Mouse (Mus musculus): Measurements from ENCODE around the gene 1700067K01Rik.
"Not testable (repeated sequence)": the region's sequence is repeated elsewhere in the genome, so short reads cannot be mapped to it uniquely, and the experiment has no call there.

Gene 1700067K01Rik

DNA sequence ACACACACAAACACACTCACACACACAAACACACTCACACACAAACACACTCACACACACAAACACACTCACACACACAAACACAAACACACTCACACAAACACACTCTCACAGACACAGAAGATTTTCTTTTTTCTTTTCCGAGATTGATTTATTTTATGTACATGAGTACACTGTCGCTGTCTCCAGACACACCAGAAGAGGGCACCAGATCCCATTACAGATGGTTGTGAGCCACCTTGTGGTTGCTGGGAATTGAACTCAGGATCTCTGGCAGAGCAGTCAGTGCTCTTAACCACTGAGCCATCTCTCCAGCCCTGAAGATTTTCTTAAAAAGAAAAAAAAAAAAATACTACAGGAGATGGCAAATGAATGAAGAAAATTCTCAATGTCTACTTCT is 18.1 kb upstream of the 1700067K01Rik start:
- not testable (repeated sequence) for DNase-seq (ENCODE audit: low spot score in 2 of 2)

DNA sequence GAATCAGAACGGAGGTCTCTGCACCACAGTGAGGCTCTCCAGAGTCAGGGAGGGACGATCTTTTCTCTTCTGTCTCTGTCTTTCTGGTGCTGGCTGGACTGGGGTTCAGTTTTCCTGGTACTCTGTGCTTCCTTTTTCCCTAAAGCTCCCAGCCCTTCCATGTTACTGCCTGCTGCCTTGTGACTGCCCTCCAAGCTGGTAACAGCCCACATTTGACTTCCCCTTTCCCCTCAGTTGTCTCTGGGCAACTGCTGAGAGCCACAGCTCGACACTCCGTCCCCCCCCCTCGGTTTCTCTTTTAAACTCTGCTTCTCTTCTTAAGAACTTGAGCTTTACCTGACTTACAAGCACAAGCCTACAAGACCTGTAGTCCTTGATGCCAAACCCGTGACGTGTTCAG is 12.1 kb upstream of the 1700067K01Rik start:
- DNase-seq (ENCODE audit: low spot score in 2 of 2), result no peak

DNA sequence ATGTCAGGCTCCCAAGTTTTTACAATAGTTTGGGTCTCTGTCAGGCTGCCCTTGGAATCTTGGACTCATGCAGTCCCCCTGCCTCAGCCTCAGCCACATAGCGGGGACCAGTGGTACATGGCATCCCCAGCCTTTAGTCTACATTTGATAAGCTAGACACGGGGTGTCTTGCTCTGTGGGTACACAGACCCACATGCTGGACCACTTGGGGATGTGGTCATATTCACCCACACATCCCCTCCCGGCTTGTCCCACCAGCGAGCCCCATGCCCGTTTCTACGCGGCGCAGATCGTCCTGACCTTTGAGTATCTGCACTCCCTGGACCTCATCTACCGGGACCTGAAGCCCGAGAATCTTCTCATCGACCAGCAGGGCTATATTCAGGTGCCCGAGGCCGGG is 11.1 kb upstream of the 1700067K01Rik start:
- no peak for DNase-seq (ENCODE audit: low spot score in 2 of 2)

DNA sequence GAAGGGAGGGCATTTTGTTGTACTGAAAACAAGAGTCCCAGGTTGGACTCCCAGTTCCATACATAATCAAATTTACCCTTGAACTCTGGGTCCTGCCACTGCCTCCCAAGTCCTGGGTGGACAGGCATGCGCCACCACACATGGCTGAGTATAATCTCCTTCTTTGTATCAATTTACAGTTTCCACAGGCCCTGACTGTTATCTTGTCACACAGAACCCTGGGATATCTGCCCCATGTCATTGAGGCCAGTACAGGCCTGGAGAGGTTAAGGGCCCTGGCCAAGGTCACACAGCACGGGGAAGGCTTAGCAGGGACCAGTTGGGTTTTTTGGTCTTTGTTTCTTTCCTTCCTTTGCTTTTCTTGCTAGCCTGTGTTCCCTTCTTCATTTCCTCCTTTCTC is 8.8 kb upstream of the 1700067K01Rik start:
- DNase-seq (ENCODE audit: low spot score in 2 of 2), result no peak

DNA sequence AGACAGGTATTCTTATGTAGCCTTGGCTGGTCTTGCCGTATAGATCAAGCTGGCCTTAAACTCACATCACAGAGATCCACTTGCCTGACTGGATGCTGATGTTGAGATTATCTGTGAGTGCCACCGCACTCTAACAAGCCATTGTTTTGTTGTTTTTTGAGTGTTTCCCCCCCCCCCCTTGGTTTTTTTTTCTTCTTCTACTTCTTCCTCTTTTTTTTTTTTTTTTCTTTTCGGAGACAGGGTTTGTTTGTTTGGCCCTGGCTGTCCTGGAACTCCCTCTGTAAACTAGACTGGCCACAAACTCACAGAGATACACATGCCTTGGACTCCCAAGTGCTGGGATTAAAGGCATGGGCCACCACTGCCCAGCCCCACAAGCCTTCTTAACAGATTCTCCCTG is 7.3 kb upstream of the 1700067K01Rik start:
- no peak for DNase-seq (ENCODE audit: low spot score in 2 of 2)

DNA sequence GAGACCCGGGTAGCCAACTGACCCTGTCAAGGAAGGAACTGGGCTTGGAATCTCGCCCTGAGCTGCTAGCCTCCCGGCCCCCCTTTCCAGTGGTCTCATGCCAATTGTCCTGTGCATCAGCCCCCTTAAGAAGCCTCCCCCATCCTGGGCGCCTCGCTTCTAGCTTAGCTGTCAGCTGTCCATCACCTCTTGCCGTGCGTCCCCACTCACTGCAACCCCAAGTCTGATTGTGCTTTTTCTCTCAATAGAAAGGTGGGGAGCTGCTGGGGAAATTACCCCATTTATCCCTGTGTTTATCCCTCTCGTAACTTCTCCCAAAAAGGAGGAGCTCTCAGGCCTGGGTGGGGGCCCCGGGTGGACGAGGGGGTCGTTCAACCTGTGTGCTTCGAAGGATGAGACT is 5.3 kb upstream of the 1700067K01Rik start:
- no peak for DNase-seq (ENCODE audit: low spot score in 2 of 2)

DNA sequence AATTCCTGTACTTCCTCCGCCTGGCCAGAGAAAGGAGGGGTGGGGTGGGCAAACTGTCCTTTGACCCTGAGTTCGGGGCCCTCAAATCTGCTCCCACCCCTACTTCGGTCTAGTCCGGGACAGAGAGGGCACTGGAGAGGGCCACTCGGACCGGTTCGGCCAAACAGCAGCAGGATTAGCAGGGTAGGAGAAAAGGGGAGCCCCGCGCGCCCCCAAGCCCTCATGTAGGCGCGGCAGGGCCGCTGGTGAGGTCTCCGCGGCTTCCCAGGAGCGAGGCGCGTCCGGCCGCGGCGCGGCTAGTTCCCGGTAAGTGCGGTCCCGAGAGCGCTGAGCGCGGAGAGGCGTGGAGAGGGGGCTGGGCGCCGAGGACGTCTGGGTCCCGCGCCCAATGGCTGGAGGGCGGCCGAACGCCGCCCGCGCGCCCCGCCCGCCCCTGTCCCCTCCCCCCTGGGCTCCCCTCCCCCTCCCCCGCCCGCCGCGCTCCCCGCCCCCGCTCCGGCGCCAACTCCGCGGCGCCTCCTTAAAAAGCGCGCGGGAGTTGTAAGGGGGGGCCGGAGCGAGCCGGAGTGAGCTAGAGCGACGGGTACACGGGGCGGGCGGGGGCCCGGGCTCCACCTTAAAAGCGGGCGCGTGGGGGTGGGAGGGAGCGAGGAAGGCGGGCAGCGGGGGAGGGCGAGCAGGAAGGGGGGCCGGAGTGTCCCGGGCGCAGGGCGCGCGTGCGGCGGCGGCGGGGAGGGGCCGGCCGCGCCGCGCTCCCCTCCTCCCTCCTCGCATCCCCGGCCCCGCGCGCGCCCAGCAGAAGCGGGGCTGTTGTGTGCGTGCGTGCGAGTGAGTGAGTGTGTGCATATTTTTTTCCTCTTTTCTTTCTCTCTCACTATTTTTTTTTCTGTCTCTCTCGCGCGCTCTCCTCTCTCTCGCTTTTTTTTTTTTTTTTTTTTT is 4.5 kb upstream of the 1700067K01Rik start:
- DNase-seq (ENCODE audit: low spot score in 2 of 2), result peak; percentile 70

DNA sequence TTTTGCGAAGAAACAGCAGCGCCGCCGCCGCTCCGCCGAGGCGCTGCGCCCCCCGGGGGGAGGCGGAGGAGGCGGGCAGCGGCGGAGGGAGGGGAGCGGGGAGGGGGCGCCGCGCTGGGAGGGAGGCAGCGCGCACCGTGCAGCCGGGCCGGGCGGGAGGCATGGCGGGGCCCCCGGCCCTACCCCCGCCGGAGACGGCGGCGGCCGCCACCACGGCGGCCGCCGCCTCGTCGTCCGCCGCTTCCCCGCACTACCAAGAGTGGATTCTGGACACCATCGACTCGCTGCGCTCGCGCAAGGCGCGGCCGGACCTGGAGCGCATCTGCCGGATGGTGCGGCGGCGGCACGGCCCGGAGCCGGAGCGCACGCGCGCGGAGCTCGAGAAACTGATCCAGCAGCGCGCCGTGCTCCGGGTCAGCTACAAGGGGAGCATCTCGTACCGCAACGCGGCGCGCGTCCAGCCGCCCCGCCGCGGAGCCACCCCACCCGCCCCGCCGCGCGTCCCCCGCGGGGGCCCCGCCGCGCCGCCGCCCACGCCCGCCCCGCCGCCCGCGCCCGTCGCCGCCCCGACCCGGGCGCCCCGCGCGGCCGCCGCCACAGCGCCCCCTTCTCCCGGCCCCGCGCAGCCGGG is 3.7 kb upstream of the 1700067K01Rik start, which contains the start of gene Samd1:
Gene Samd1 (plus strand): TSS at position 162 of the 631 bp plus-strand sequence.
- peak; percentile 46 to 63 for DNase-seq (ENCODE audit: low spot score in 2 of 2)

DNA sequence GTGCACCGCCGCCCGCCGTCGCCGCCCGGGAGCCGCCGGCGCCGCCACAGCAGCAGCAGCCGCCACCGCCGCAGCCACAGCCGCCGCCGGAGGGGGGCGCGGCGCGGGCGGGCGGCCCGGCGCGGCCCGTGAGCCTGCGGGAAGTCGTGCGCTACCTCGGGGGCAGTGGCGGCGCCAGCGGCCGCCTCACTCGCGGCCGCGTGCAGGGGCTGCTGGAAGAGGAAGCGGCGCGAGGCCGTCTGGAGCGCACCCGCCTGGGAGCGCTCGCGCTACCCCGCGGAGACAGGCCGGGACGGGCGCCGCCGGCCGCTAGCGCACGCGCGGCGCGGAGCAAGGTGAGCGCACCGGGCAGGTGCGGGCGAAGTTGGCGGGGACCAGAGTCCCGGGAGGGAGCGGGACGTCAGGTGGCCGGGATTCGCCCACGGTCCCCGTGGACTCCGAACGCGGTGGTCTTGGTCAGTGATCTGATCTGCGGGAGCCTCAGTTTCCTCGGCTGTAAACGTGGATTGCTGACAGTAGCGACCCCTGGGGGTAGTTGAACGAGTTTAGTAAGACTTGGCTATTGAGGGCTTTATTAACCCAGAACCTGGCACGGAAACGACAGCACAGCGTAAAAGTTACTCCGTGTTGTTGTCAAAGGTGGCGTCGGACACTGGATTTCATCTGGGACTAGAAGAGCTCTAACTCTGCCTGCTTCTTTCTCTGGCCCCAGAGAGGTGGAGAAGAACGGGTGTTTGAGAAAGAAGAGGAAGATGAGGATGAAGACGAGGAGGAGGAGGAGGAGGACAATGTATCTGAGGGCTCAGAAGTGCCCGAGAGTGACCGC is 2.9 kb upstream of the 1700067K01Rik start:
- DNase-seq (ENCODE audit: low spot score in 2 of 2), result peak in 1 of 2 experiments; percentile 38

DNA sequence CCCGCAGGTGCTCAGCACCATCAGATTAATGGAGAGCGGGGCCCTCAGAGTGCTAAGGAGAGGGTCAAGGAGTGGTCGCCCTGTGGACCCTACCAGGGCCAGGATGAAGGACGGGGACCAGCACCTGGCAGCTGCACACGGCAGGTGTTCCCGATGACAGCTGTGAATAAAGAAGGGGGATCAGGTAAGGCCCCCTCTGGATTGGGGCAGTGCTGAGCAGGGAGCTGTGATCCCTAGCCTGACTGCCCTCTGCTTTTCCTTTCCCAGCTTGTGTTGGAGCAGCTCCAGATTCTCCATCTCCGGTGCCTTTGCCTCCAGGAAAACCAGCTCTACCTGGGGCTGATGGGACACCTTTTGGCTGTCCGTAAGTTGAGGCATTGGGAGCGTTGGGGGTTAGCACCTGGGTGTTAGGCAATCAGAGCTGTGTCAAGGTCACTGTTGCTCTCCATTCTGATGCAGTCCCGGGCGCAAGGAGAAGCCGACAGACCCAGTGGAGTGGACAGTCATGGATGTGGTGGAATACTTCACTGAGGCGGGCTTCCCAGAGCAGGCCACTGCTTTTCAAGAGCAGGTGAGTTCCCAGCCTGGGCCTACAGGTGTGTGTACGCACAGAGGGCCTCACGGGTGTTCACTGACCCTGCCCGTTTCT is 2.1 kb upstream of the 1700067K01Rik start:
- no peak for DNase-seq (ENCODE audit: low spot score in 2 of 2)

DNA sequence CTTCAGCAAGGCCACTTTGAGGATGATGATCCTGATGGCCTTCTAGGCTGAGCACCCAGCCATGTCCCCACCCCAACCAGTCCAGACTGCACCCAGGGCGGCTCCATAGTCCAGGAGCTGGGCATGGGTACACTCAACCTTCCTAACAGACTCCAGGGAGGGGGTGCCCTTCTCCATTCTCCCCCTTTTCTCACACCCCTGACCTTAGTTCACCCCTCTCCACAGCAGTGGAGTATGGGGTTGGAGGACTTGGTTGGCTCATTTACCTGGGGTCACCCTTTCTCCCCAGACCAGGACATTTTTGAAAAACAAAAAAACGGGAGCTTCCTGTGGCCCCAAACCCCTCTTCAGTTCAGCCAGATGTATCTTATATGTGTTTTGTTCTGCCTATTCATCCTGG is 1.5 kb upstream of the 1700067K01Rik start:
- DNase-seq (ENCODE audit: low spot score in 2 of 2), result no peak

DNA sequence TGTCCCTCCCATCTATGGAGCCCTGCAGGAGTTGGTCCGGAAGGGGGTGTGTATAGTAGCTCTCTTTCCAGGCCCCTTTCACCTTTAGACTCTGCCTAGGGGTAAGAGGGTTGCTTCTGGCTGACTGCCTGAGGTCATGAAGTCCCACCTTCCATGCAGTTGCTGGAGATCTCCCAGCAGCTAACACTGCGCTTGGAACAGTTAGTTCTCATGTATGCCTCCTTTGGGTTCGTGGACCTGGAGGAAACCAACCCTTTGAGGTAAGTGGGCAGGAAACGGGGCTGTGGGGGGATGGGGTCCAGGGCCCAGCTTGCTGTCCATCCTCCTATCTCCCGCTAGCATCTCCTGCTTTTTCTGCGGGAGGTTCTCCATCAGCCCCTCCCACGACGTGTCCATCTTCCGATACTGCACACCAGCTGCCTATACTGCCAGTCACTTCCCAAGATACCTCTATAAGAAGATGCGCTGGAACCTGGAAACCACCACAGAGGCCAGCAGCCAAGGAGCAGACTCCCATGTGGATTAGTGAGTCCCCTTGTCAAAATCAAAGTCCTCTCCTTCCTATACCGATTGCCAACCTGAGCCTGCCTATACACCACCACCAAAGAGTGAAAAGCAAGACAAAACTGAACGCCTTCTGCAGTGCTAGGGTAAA is 1.8 kb downstream of the 1700067K01Rik start:
- no peak for DNase-seq (ENCODE audit: low spot score in 2 of 2)

DNA sequence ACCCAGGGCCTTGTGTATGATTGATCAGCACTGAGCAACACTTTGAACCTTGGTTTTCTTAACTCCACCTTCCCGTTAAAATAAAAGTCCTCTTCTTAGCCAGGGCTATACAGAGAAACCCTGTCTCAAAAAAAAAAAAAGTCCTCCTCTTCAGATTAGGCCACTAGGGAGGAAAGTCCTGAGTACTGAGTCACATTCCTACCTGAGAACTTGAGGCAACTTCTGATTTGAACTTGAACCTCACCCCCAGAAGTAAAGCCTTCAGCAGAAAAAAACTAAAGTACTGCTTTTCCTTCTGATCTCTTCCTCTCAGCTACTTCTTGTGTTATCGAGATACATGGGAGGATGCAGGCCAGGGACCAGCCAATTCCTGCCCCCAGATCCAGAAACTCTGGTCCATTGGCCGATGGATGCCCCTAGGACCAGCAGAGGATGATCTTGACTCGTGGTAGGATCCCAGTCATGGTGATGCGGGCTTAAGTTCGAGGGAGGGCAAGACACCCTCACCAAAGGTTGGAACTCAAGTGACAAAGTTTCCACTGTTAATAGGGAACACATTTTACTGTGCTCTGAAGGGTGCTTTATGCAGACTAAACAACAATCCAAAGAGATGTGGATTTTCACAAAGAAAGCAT is 2.4 kb downstream of the 1700067K01Rik start:
- DNase-seq (ENCODE audit: low spot score in 2 of 2), result no peak

DNA sequence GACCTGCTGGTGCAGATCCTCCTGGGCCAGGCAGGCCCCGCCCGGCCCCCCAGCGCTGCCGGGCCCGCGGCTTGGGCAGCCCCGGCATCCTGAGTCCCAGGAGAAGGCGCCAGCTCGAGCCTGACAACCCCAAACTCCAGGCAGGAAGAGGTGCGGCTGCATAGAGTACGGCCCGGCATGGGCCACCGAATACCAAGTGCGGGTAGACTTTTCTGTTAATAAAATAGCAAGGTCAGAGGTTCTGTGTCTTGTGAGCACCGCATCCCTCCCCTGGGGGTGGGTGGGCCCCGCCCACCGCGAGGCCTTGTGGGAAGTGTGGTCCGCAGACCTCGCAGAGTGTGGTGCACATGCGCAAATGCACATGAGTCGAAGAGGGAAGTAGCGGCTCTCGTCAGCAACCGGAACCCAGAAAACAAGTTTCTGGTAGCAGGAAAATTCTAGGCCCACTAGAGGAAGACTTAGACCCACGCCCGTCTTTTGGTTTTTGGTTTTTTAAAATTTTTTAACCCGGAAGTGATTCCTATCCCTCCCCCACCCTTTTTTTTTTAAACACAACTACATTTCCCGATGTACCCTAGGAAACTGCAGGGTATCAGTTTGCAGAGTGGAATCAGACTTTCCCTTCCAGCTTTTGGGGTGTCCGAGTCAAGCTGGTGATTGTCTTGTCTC is 3.4 kb downstream of the 1700067K01Rik start:
- peak; percentile 91 to 93 for DNase-seq (ENCODE audit: low spot score in 2 of 2)

DNA sequence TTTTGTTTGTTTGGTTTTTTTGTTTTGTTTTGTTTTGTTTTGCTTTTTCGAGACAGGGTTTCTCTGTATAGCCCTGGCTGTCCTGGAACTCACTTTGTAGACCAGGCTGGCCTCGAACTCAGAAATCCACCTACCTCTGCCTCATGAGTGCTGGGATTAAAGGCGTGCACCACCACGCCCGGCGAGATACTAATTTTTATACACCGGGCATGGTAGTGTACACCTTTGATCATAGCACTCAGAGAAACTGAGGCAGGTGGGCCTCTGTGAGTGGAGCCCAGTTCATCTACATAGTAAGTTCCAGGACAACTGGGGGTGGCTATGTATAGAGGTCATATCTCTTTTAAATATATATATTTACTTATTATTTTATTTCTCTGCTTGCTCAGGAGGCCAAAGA is 4.2 kb downstream of the 1700067K01Rik start:
- DNase-seq (ENCODE audit: low spot score in 2 of 2), result not testable (repeated sequence)

DNA sequence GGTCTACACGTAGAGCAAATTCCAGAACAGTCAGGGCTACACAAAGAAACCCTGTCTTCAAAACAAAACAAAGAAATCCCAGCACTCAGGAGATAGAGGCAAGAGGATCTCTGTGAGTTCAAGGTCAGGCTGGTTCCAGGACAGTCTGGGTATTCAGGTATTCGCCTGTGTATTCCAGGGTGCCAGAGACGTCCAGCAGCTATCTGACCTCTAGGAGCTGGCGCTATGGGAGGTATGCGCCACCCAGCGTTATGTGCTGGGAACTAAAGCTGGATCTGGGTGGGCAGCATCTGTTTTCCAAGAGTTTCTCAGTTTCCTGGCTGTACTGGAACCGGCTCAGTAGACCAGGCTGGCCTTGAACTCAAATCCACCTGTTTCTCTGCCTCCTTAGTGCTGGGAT is 7.1 kb downstream of the 1700067K01Rik start:
- DNase-seq (ENCODE audit: low spot score in 2 of 2), result no peak

DNA sequence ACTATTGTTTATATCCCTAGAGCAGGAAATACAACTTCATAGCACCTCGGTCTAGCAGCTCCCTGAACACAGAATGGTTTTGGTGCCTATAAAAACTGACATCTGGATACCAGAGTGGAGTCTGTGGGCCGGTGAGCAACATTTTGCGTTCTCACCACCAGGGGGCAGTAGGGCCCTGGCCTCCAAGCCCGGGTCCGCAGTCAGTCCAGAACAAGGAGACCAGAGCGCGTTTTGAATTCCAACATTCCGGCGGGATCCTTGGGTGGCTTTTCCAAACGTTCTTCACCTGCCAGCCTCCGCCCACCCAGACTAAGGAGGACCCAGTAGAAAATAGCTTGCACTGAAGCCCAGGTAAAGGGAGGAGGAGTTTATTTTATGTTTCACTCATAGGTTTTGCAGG is 8.6 kb downstream of the 1700067K01Rik start:
- DNase-seq (ENCODE audit: low spot score in 2 of 2), result peak; percentile 86 to 89

DNA sequence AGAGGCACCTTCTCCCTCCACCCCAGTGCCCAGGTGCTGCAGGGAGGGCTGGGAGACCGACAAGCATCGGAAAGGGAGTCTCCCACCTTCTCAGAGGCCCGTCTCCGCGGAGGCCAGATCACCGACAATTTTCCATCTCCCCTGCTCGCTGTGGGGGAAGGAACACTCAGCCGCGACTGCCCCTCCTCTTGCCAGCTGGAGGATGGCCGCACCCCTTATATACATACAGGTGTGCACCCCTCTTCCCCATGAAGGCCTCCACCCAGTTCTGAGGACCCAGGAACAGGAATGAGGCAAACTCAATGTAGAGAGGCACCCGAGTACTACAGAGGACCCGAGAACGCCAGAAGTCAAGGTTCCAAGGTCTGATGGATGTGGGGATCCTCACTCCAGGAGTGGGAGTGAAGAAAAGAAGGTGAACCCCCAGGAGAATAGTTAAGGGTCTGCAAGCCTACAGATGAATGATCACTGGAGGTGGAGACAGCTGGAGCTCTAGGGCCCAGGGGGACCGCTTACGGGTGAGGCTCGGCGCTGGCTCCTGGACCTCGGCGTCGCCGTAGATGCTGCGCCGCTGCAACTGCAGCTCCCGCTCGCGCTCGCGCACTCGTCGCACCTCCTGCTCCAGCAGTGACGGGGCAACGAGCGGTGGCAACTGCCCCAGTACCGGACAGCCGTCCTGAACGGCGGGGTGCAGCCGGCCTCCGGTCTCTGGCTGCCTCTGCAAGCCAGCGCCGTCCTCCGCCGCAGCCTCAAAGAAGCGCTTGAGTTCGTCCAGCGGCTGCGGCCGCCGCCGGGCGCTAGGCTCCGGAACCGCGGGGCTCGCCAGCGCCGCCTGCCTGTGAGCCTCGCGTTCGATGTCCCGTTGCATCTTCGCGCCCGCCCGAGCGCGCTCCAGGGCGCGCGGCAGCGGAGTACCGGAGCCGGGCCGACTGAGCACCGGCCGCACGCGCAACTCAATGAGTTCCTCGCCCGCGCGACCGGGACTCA is 9.6 kb downstream of the 1700067K01Rik start:
- peak in 1 of 2 experiments; percentile 64 for DNase-seq (ENCODE audit: low spot score in 2 of 2)

Measured in frontal cortex, postnatal 36 days (tissue).